Mouse (Mus musculus): Measurements from ENCODE around the gene Gm4952. TPM values are rescaled to one million over a fixed set of nuclear protein-coding genes. Genes with fewer than 3 reads are reported as not detected.
"Not testable (repeated sequence)": the region's sequence is repeated elsewhere in the genome, so short reads cannot be mapped to it uniquely, and the experiment has no call there.

Gm4952 gene
- polyA plus RNA-seq, 1 experiment from 2014 or later: not detected

GRCm38 (mm10) chr19:12636863-12637262 lies 37.1 kb downstream of the Gm4952 start:
- no peaks in the 10 kb centered on the region for H3K36me3 ChIP-seq (ENCODE audit: control insufficient read depth, insufficient read depth)
- no peak overlapping the region for H3K27ac ChIP-seq (ENCODE audit: low read length)
- no peak overlapping the region for H3K4me3 ChIP-seq (replicated peaks; ENCODE audit: low read length)
- no peaks in the 10 kb centered on the region for H3K27me3 ChIP-seq (replicated peaks; ENCODE audit: control insufficient read depth, insufficient read depth, low read length)
- no peaks in the 10 kb centered on the region for H3K9me3 ChIP-seq (ENCODE audit: control insufficient read depth, low read length)
- H3K9ac ChIP-seq (replicated peaks; ENCODE audit: low read depth, low read length): no peak overlapping the region
- ATAC-seq: no peak
- no peaks in the 10 kb centered on the region for H3K4me1 ChIP-seq (replicated peaks; ENCODE audit: control insufficient read depth, insufficient read depth, low read length)
- 73% methylated on average over 3 of the region's 3 CpGs for WGBS
- H3K4me2 ChIP-seq (ENCODE audit: low read length): no peak overlapping the region

GRCm38 (mm10) chr19:12638049-12638448 lies 38.3 kb downstream of the Gm4952 start:
- Histone ChIP-seq H3K27ac (ENCODE audit: low read length) (no peak overlapping the region), H3K4me3 (replicated peaks; ENCODE audit: low read length) (no peak overlapping the region), H3K9me3 (ENCODE audit: control insufficient read depth, low read length) (no peaks in the 10 kb centered on the region), H3K9ac (replicated peaks; ENCODE audit: low read depth, low read length) (no peak overlapping the region), H3K4me2 (ENCODE audit: low read length) (no peak overlapping the region), H3K4me1 (replicated peaks; ENCODE audit: control insufficient read depth, insufficient read depth, low read length) (no peaks in the 10 kb centered on the region), H3K36me3 (ENCODE audit: control insufficient read depth, insufficient read depth) (no peaks in the 10 kb centered on the region), H3K27me3 (replicated peaks; ENCODE audit: control insufficient read depth, insufficient read depth, low read length) (no peaks in the 10 kb centered on the region)
- no peak for ATAC-seq
- WGBS: 80% methylated on average over 1 of the region's 1 CpGs

DNA sequence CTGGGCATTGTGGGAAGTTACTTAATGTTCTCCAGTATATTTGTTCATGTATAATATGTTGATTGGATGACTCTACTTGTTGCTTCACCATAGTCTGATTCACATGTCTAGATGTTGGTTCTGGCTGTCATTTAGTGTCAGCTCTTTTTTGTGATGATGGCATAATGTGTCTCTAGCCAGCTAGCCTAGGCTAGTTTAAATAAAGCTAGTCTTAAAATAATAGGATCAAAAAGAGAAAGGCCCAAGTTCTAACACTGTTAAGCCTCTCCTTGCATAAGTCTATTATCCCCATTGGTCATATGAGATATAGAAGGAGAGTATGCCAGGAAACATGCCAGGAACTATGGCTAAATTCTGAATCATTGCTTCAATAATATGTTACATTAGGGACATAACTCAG lies 49.7 kb downstream of the Gm4952 start:
- ATAC-seq: no peak
- no peak overlapping the region for H3K27ac ChIP-seq (ENCODE audit: low read length)
- no peaks in the 10 kb centered on the region for H3K27me3 ChIP-seq (replicated peaks; ENCODE audit: control insufficient read depth, insufficient read depth, low read length)
- H3K4me2 ChIP-seq (ENCODE audit: low read length): no peak overlapping the region
- H3K4me1 ChIP-seq (replicated peaks; ENCODE audit: control insufficient read depth, insufficient read depth, low read length): no peaks in the 10 kb centered on the region
- no peaks in the 10 kb centered on the region for H3K36me3 ChIP-seq (ENCODE audit: control insufficient read depth, insufficient read depth)
- no peaks in the 10 kb centered on the region for H3K9me3 ChIP-seq (ENCODE audit: control insufficient read depth, low read length)
- no peak overlapping the region for H3K4me3 ChIP-seq (replicated peaks; ENCODE audit: low read length)
- H3K9ac ChIP-seq (replicated peaks; ENCODE audit: low read depth, low read length): no peak overlapping the region

DNA sequence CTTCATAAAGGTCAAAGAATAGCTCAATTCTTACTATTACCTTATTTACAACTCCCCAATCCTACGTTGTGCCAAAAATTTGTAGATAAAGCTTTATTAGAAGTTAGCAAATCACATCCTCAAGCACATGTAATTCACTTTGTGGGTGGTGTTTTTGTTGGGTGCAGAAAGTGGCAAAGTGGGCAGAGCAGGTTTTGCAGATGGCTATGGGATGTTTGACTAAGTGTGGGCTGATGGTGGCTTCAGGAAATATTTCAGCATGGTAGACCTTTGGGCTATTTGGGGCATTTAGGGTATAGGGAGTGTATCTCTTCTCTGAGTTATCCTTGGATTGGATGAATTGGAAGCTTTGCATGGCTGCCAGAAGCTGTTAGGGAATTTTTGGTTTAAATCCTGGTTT lies 66.4 kb downstream of the Gm4952 start:
- 76% methylated on average over 1 of the region's 1 CpGs for WGBS
- no peak overlapping the region for H3K4me3 ChIP-seq (replicated peaks; ENCODE audit: low read length)

DNA sequence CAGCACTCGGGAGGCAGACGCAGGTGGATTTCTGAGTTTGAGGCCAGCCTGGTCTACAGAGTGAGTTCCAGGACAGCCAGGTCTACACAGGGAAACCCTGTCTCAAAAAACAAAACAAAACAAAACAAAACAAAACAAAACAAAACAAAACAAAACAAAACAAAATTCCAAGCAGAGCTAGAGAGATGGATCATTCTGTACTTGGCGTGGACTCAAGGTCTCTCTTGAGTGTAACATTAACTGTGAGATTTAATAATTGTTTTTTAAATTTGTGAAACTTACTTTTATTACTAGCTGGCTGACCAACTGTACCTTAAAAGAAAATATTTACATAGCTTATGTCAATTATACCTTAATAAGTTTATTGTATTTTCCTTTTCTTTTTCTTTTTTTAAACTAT lies 68.8 kb downstream of the Gm4952 start:
- H3K27me3 ChIP-seq (replicated peaks; ENCODE audit: control insufficient read depth, insufficient read depth, low read length); H3K4me3 ChIP-seq (replicated peaks; ENCODE audit: low read length); ATAC-seq; H3K27ac ChIP-seq (ENCODE audit: low read length); H3K4me2 ChIP-seq (ENCODE audit: low read length); H3K36me3 ChIP-seq (ENCODE audit: control insufficient read depth, insufficient read depth); H3K9ac ChIP-seq (replicated peaks; ENCODE audit: low read depth, low read length); H3K4me1 ChIP-seq (replicated peaks; ENCODE audit: control insufficient read depth, insufficient read depth, low read length); H3K9me3 ChIP-seq (ENCODE audit: control insufficient read depth, low read length): not testable (repeated sequence)
- 93% methylated on average over 3 of the region's 3 CpGs for WGBS

More for the DNA sequence above, 66.4 kb downstream of the Gm4952 start:
- Histone ChIP-seq H3K9ac (replicated peaks; ENCODE audit: low read depth, low read length) (no peak overlapping the region), H3K27me3 (replicated peaks; ENCODE audit: control insufficient read depth, insufficient read depth, low read length) (no peaks in the 10 kb centered on the region), H3K27ac (ENCODE audit: low read length) (no peak overlapping the region), H3K4me1 (replicated peaks; ENCODE audit: control insufficient read depth, insufficient read depth, low read length) (no peaks in the 10 kb centered on the region), H3K9me3 (ENCODE audit: control insufficient read depth, low read length) (no peaks in the 10 kb centered on the region), H3K36me3 (ENCODE audit: control insufficient read depth, insufficient read depth) (no peaks in the 10 kb centered on the region), H3K4me2 (ENCODE audit: low read length) (no peak overlapping the region)
- no peak for ATAC-seq

DNA sequence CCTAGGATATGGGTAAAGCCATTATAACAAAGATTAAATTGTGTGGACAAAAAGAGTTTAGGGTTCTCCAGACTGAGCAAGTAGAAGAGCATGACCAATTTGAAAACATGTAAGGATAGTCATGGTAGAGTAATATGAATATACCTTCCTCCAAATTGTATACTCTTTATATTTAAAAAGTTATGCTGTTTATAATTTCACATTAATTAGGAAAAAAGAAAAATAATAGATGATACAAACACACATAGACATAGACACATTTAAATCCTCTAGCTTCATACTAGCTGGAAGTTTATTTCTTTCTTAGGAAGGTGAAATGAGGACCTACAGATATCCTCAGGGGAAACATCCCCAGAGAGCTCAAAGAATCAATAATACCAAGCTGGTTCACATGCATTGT lies 70.4 kb downstream of the Gm4952 start, which contains the start of gene Olfr1442:
Gene Olfr1442 (plus strand): TSS at position 301 of the 400 bp plus-strand sequence.
- no peaks in the 10 kb centered on the region for H3K4me1 ChIP-seq (replicated peaks; ENCODE audit: control insufficient read depth, insufficient read depth, low read length)
- H3K27me3 ChIP-seq (replicated peaks; ENCODE audit: control insufficient read depth, insufficient read depth, low read length): no peaks in the 10 kb centered on the region
- no peaks in the 10 kb centered on the region for H3K36me3 ChIP-seq (ENCODE audit: control insufficient read depth, insufficient read depth)
- no peak within 1 kb of the TSS for H3K9ac ChIP-seq (replicated peaks; ENCODE audit: low read depth, low read length)
- ATAC-seq: no peak
- no peak within 1 kb of the TSS for H3K27ac ChIP-seq (ENCODE audit: low read length)
- H3K4me3 ChIP-seq (replicated peaks; ENCODE audit: low read length): no peak within 1 kb of the TSS
- no peaks in the 10 kb centered on the region for H3K9me3 ChIP-seq (ENCODE audit: control insufficient read depth, low read length)
- H3K4me2 ChIP-seq (ENCODE audit: low read length): no peak within 1 kb of the TSS

DNA sequence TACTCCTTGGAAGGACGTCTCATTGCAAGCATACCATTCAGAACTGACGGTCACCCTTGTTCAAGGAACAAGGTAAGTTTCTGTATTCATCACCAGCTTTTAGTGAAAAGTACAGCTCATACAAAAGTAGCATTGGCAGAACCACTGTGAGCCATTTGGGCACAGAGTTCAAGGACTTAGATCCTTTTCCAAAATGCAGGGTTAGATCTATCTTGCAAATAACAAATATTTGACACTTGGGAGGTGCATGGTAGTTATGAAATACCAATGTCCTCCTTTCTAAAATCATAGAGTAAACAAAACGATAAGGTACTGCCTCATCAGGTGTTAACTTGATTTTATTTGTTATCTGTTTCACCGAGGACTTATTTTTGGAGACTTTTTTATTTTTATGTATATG lies 71.3 kb downstream of the Gm4952 start:
- Histone ChIP-seq H3K9ac (replicated peaks; ENCODE audit: low read depth, low read length) (no peak overlapping the region), H3K36me3 (ENCODE audit: control insufficient read depth, insufficient read depth) (no peaks in the 10 kb centered on the region), H3K4me3 (replicated peaks; ENCODE audit: low read length) (no peak overlapping the region), H3K27me3 (replicated peaks; ENCODE audit: control insufficient read depth, insufficient read depth, low read length) (no peaks in the 10 kb centered on the region), H3K4me1 (replicated peaks; ENCODE audit: control insufficient read depth, insufficient read depth, low read length) (no peaks in the 10 kb centered on the region), H3K27ac (ENCODE audit: low read length) (no peak overlapping the region), H3K4me2 (ENCODE audit: low read length) (no peak overlapping the region), H3K9me3 (ENCODE audit: control insufficient read depth, low read length) (no peaks in the 10 kb centered on the region)
- WGBS: 85% methylated on average over 4 of the region's 4 CpGs
- no peak for ATAC-seq

DNA sequence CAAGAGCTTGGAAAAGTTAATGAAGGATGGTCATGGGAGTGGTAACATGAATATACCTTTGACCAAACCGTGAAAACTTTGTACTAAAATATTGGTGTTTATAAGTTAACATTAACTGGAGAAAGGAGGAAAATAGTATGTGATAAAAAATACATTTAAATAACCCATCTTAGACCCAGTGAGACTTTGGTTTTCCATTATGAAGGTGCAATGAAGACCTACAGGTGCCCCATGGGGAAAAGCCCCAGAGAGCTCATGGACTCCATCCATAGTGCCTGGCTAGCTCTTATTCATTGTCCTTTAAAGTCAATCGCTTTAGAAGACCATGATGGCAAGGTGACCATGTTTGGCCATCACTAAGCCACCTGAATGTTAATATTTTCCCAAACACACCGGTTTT lies 78.0 kb downstream of the Gm4952 start, which contains the start of gene Olfr1443:
Gene Olfr1443 (plus strand): TSS at position 301 of the 400 bp plus-strand sequence.
- Histone ChIP-seq H3K9me3 (ENCODE audit: control insufficient read depth, low read length) (no peaks in the 10 kb centered on the region), H3K27me3 (replicated peaks; ENCODE audit: control insufficient read depth, insufficient read depth, low read length) (no peaks in the 10 kb centered on the region)
- 75% methylated on average over 3 of the region's 3 CpGs for WGBS

More for the DNA sequence above, 78.0 kb downstream of the Gm4952 start, which contains the start of gene Olfr1443:
- ATAC-seq: no peak
- H3K36me3 ChIP-seq (ENCODE audit: control insufficient read depth, insufficient read depth): no peaks in the 10 kb centered on the region
- no peak within 1 kb of the TSS for H3K9ac ChIP-seq (replicated peaks; ENCODE audit: low read depth, low read length)
- no peaks in the 10 kb centered on the region for H3K4me1 ChIP-seq (replicated peaks; ENCODE audit: control insufficient read depth, insufficient read depth, low read length)
- no peak within 1 kb of the TSS for H3K4me2 ChIP-seq (ENCODE audit: low read length)
- H3K27ac ChIP-seq (ENCODE audit: low read length): no peak within 1 kb of the TSS
- no peak within 1 kb of the TSS for H3K4me3 ChIP-seq (replicated peaks; ENCODE audit: low read length)
